Mouse (Mus musculus) right cerebral cortex, postnatal 4 days (tissue): ENCODE data around the gene Fam227a.

ENCODE experiments used
- DNase-seq: peaks from one replicate; pipeline ENCODE4 v3.0.0-alpha.2; 2022

Gene Fam227a

GRCm38 (mm10) chr15:79658531-79659375, at the start of gene Fam227a, which contains the start of gene Cby1:
Fam227a (minus strand) TSS chr15:79658956.
Cby1 (plus strand) TSS chr15:79659199.
- peak; percentile 98 for DNase-seq

GRCm38 (mm10) chr15:79708229-79708822, 49.6 kb upstream of the Fam227a start:
- no peak for DNase-seq

GRCm38 (mm10) chr15:79706603-79707214, 48.0 kb upstream of the Fam227a start:
- DNase-seq: no peak

GRCm38 (mm10) chr15:79697558-79698187, 38.9 kb upstream of the Fam227a start:
- DNase-seq: no peak

- no peak for DNase-seq
Observed at GRCm38 (mm10) chr15:79697011-79697410, 38.3 kb upstream of the Fam227a start.

GRCm38 (mm10) chr15:79696508-79696907, 37.8 kb upstream of the Fam227a start:
- DNase-seq: no peak

- DNase-seq: no peak
Observed at GRCm38 (mm10) chr15:79695516-79695915, 36.8 kb upstream of the Fam227a start.

- no peak for DNase-seq
Observed at GRCm38 (mm10) chr15:79694512-79694911, 35.8 kb upstream of the Fam227a start.

GRCm38 (mm10) chr15:79693740-79694139, 35.0 kb upstream of the Fam227a start:
- no peak for DNase-seq

GRCm38 (mm10) chr15:79692334-79692733, 33.6 kb upstream of the Fam227a start:
- DNase-seq: no peak

- no peak for DNase-seq
Observed at GRCm38 (mm10) chr15:79691023-79691508, 32.3 kb upstream of the Fam227a start.

GRCm38 (mm10) chr15:79690426-79691022, 31.8 kb upstream of the Fam227a start, which contains the start of gene Gtpbp1:
Gtpbp1 (plus strand) TSS chr15:79690845.
- peak; percentile 87 for DNase-seq

GRCm38 (mm10) chr15:79689662-79690425, 31.1 kb upstream of the Fam227a start:
- DNase-seq: no peak

- no peak for DNase-seq
Observed at GRCm38 (mm10) chr15:79688268-79688956, 29.7 kb upstream of the Fam227a start.

GRCm38 (mm10) chr15:79687646-79688267, 29.0 kb upstream of the Fam227a start, which contains the start of gene Josd1:
Josd1 (minus strand) TSS chr15:79687919.
- DNase-seq: peak; percentile 94

GRCm38 (mm10) chr15:79687175-79687574, 28.4 kb upstream of the Fam227a start:
- DNase-seq: peak; percentile 43

GRCm38 (mm10) chr15:79686046-79686869, 27.5 kb upstream of the Fam227a start:
- DNase-seq: no peak

GRCm38 (mm10) chr15:79685141-79685641, 26.4 kb upstream of the Fam227a start:
- DNase-seq: no peak

- no peak for DNase-seq
Observed at GRCm38 (mm10) chr15:79684616-79685015, 25.9 kb upstream of the Fam227a start.
